Mouse (Mus musculus) spleen, postnatal 36 days (tissue): Measurements from ENCODE around the gene Rbpjl.

Source experiments
- DNase-seq, 2 experiments: peaks; one replicate each; pipeline ENCODE4 v3.0.0; 2022; ENCODE audit warnings: low spot score in 2 of 2, mixed read lengths in 1 of 2

Gene Rbpjl

GRCm38 (mm10) chr2:164402906-164403305, at the start of gene Rbpjl:
Gene Rbpjl (plus strand): TSS chr2:164403141.
- DNase-seq = peak; percentile 69 to 70

- DNase-seq = no peak
These were observed 49.6 kb upstream of the Rbpjl start for GRCm38 (mm10) chr2:164353356-164353755.

GRCm38 (mm10) chr2:164356177-164356967, 46.6 kb upstream of the Rbpjl start:
- peak; percentile 27 to 40 for DNase-seq

- DNase-seq = no peak
These were observed 44.6 kb upstream of the Rbpjl start for GRCm38 (mm10) chr2:164358373-164358772.

- no peak for DNase-seq
These were observed 43.9 kb upstream of the Rbpjl start for GRCm38 (mm10) chr2:164359031-164359430.

GRCm38 (mm10) chr2:164359668-164360067, 43.3 kb upstream of the Rbpjl start:
- no peak for DNase-seq

- DNase-seq = no peak
These were observed 41.8 kb upstream of the Rbpjl start for GRCm38 (mm10) chr2:164360974-164361657.

GRCm38 (mm10) chr2:164366947-164367346, 36.0 kb upstream of the Rbpjl start:
- no peak for DNase-seq

- no peak for DNase-seq
These were observed 34.3 kb upstream of the Rbpjl start for GRCm38 (mm10) chr2:164368620-164369105.

GRCm38 (mm10) chr2:164371371-164371770, 31.6 kb upstream of the Rbpjl start:
- DNase-seq = no peak

GRCm38 (mm10) chr2:164372408-164373053, 30.4 kb upstream of the Rbpjl start:
- no peak for DNase-seq

GRCm38 (mm10) chr2:164373187-164373586, 29.8 kb upstream of the Rbpjl start:
- no peak for DNase-seq

- no peak for DNase-seq
These were observed 25.2 kb upstream of the Rbpjl start for GRCm38 (mm10) chr2:164377478-164378426.

GRCm38 (mm10) chr2:164381726-164382125, 21.2 kb upstream of the Rbpjl start:
- DNase-seq = no peak

- no peak for DNase-seq
These were observed 20.0 kb upstream of the Rbpjl start for GRCm38 (mm10) chr2:164382971-164383370.

- no peak for DNase-seq
These were observed 19.1 kb upstream of the Rbpjl start for GRCm38 (mm10) chr2:164383656-164384399.

- no peak for DNase-seq
These were observed 16.8 kb upstream of the Rbpjl start for GRCm38 (mm10) chr2:164385927-164386763.

GRCm38 (mm10) chr2:164386953-164387352, 16.0 kb upstream of the Rbpjl start:
- peak; percentile 46 to 61 for DNase-seq

GRCm38 (mm10) chr2:164389020-164389419, 13.9 kb upstream of the Rbpjl start, which contains the start of gene Slpi:
Gene Slpi (minus strand): TSS chr2:164389095.
- DNase-seq = no peak
